Mouse (Mus musculus): ENCODE results near the gene Mgea5.

Gene Mgea5

GRCm38 (mm10) chr19:45733564-45733963 is 50.1 kb downstream of the Mgea5 start:
- no peak for DNase-seq (ENCODE audit: low read depth, low spot score)

GRCm38 (mm10) chr19:45731658-45732057 is 52.0 kb downstream of the Mgea5 start:
- no peak for DNase-seq (ENCODE audit: low read depth, low spot score)

GRCm38 (mm10) chr19:45730042-45730441 is 53.6 kb downstream of the Mgea5 start:
- no peak for DNase-seq (ENCODE audit: low read depth, low spot score)

GRCm38 (mm10) chr19:45727231-45727630 is 56.4 kb downstream of the Mgea5 start:
- DNase-seq (ENCODE audit: low read depth, low spot score) = no peak

GRCm38 (mm10) chr19:45725677-45726277 is 57.9 kb downstream of the Mgea5 start:
- no peak for DNase-seq (ENCODE audit: low read depth, low spot score)

- no peak for DNase-seq (ENCODE audit: low read depth, low spot score)
Measured at GRCm38 (mm10) chr19:45722188-45722587, 61.4 kb downstream of the Mgea5 start.

GRCm38 (mm10) chr19:45718286-45718685 is 65.4 kb downstream of the Mgea5 start:
- DNase-seq (ENCODE audit: low read depth, low spot score) = no peak

- DNase-seq (ENCODE audit: low read depth, low spot score) = no peak
Measured at GRCm38 (mm10) chr19:45717493-45718220, 66.0 kb downstream of the Mgea5 start.

- DNase-seq (ENCODE audit: low read depth, low spot score) = no peak
Measured at GRCm38 (mm10) chr19:45708704-45709103, 74.9 kb downstream of the Mgea5 start.

Data from embryo, embryonic 11.5 days (tissue).